Mouse (Mus musculus) adrenal gland, adult 18-20 months (tissue): ENCODE results near the gene Gas2. TPM values are rescaled to one million over a fixed set of nuclear protein-coding genes. Genes with fewer than 3 reads are reported as not detected.
A peak's percentile ranks its signal among the peaks of the same experiment; 100 is the strongest.

Experiments
- DNase-seq, 2 experiments: peaks; one replicate each; pipeline ENCODE4 v3.0.0; 2021 to 2022; ENCODE audit warnings: low spot score in 2 of 2
- long read RNA-seq, 2 experiments: library from polyadenylated mRNA; stranded (forward); transcript quantifications; one replicate each; pipeline ENCODE4 v2.0.0; 2021
- total RNA-seq, 2 experiments: library from RNA; stranded (reverse); gene quantifications; 1 replicate in 1 of 2; 2 replicates in 1 of 2; pipeline ENCODE4 v1.2.3; 2021

Gas2 gene
- 10 to 100 TPM; 32.3 to 49.9 TPM for total RNA-seq
- long read RNA-seq, experiment 1, transcript Gas2-203 (8 exons, 2,232 nt) = major isoform, 7 of 38 reads
- long read RNA-seq, experiment 1, partial matches to known transcripts = 1 of 38 reads
- long read RNA-seq, experiment 1, other reads (novel, unspliced or antisense) = 27 of 38 reads
- long read RNA-seq, experiment 2, transcript Gas2-201 (8 exons, 2,181 nt) = minor isoform, 5 of 68 reads
- long read RNA-seq, experiment 2, transcript Gas2-203 (8 exons, 2,232 nt) = major isoform, 17 of 68 reads
- long read RNA-seq, experiment 2, partial matches to known transcripts = 7 of 68 reads
- long read RNA-seq, experiment 2, other reads (novel, unspliced or antisense) = 39 of 68 reads

DNA sequence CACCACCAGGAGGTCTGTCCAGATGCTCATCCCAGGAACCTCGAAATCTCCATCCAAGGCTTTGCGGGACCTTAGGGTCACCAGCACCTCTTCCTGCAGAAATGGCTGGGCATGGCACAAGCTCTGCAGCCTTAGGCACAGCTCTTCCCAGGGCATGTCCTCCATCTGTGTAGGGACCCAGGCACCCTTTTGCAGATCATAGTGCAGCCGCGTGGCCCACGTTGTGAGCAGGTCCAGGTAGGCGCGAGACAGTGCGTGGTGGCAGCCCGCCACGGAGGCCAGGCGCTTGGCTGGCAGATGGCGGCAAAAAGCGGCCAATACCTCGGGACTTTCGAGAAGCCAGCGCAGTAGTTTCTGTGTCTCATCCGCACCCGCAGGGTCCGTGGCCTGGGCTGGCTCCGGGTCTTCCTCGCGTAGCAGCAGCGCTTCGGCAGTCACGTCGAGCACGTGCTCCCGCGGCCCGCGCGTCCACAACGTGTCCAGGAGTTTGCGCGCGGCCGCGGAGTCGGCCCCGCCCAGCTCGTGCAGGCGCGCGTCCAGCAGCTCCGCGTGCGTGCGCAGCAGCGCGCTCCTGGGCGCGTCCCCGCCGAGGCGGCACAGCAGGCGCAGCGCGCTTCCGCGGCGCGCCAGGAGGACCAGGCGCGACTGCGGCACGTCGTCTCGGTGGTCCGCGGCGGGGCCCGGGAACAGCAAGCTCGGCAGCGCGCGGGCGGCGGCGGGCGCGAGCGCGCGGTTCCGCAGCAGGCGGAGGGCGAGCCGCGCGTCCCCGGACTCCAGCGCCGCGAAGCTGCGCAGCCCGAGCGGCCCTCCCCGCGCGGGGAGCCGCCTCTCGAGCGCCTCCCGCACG lies at the start of gene Gas2:
Gas2 (plus strand) TSS at position 766 of the 847 bp plus-strand sequence.
- peak; percentile 90 to 91 for DNase-seq

DNA sequence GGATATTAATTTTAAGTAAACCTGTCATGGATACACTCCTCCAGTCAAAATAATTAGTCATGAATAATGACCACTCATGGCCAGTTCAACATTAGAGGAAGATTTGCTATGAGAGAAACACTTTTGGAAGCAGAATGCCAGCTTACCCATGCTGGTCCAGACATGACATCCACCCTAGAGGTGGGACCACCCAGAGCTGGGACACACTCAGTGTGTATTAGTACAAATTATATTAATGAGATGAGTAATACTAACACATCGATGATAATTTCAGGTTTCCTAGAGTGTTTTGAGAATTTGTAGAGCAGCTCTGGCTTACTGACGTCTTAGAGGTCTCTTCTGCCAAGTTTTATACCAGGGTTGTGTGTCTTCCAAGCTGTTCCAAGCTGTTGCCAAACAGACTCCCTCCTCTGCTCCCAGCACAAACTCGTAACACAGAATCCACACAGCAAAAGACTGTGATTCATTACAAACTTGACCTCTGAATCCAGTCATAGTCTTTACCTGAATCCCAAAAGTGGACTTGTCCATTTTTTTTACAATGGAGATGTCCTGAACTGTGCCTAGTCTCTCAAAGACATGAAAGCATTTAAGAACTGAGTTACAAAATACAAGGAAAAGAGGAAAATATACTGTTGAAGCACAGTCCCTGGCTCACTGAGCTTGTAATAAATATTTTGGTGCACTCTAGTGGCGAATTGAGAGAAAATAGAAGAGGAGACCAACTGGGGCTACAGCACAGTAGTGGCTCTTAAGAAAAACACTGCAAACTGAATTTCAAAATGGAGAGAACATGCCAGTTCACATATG lies 46.1 kb upstream of the Gas2 start:
- DNase-seq = no peak

DNA sequence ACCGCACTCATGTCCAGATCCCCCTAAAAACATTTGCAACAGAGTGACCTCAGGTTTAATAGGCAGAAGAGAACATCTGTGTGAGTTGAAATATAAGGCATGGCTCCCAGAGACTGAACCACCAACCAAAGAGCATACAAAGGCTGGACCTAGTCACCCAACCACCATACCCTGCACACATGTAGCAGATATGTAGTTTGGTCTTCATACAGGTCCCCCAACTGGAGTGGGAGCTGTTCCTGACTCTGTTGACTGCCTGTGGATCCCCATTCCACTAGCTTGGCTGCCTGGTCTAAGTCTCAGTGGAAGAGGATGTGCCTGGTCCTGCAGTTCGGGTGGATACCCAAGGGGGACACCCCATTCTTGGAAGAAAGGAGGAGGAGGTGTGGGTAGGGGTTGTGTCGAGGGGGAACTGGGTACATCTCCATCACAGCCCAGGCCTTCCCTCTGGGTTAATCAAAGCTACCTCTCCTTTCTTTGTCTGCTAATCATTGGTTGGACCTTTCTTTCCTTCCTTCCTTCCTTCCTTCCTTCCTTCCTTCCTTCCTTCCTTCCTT lies 45.5 kb upstream of the Gas2 start:
- DNase-seq = no peak

DNA sequence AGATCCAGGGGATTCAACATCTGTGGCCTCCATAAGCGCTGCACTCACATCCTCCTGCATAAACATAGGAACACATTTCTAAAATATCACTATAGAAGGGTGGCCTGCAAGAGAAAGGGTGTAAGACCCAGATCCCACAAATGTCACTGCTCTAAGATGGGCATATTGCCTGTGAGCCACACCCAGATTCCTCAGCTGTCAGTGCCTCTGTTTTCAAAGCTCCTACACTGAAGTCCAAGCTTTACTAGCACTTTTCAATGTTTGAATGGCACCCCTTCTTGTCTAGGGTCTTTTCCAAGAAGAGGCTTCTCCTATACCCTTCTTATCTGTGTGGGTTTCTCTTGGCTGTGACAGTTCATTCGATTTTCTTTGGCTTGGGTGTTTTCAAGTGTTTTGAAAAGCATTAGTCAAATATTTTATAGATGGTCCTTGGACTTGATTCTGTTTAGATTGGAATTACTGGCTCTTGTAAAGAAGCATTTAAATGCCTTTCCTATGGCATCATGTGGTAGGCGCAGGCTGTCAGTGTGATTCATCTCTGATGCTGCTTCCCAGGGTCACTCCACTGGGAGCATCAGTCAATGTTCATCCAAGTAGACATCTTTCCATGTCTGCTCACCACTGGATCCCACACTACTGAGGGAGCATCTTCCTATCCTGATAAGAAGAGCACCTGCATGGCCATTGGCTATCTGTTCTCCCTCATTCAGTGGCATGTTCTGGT lies 43.4 kb upstream of the Gas2 start:
- DNase-seq = no peak

DNA sequence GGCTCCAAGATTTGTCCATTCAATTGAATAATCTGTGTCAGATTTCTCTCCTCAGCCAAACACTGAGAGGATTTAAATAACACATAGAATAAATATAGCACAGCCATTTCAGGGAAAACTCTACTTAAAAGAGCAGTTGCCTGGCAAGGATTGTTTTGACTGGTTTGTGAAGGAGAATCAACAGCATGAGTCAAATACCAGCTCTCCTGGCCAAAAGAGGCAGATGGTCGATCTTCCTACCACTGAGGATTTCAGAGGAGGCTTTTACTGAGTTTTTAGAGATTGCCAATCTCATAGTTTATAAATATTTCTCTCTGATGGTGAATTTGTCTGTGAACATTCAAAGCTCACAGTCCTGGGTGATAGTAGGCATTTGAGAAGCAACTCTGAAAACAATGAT lies 41.9 kb upstream of the Gas2 start:
- DNase-seq = no peak

DNA sequence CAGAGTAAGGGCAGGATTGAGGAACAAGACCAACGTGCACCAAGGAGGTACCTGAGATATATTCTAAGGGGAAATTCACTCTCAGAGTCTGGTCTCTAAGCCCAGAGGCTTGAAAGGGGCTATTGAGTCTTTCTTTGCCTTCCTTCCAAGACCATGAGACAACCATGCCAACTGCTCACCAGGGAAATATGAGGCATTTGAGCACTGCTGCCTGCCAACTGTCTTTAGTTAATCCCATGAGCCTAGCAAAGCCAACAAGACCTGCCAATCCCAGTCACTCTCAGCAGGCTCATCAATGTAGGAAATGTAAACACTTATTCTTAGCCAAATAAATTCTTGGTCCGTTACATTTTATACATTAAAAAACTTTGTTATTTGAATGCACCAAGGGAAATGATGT lies 40.3 kb upstream of the Gas2 start:
- no peak for DNase-seq

DNA sequence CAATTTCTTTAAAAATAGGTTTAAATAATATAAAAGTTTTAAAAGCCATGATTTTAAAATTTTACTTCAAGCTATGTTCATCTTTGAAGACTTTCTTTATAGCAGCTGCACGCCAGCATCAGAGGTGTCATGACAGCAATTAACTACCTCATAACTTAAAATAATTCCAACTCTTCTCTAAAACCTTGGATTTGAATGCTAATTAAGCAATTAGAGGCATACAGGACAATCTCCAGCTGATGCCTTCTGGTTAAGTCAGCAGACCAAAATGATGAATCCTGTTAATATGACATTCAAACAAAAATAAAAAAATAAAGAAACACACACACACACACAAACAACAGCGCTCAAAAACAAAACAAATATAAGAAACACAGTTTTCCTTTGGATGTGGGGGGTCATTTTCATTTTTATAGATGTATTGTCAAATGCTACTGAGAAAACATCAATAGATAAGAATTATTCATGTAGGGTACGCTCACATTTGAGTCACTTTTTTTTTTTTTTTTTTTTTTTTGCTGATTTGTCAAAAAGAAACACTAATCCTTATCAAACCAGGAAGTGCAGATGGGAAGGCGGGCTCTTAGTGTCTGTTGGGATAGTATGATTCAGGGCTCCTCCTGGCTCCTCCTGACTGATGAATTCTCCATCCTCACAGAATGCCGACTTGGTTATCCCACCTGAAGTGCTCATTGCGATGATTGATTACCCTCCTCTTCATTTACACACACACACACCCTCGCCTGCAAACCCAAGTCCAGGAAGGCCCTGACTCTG lies 38.1 kb upstream of the Gas2 start:
- DNase-seq = no peak

DNA sequence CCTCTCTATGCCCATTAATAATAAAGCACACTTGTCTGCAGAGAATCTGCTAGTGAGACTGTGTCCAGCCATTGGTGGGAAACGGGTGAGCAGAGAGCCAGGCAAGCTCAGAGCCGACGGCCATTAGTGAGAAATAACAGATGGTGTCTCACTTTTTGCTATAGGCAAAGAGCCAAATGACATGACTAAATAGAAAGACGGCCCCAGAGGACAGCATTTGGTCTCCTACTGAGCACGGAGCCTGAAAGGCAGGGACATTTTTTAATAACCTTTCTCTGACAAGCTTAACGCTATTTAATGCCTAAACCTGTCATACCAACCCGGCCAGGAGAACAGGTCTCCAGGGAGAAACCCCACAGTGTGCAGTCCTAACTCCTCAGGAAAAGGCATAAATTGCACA lies 29.9 kb upstream of the Gas2 start:
- no peak for DNase-seq

DNA sequence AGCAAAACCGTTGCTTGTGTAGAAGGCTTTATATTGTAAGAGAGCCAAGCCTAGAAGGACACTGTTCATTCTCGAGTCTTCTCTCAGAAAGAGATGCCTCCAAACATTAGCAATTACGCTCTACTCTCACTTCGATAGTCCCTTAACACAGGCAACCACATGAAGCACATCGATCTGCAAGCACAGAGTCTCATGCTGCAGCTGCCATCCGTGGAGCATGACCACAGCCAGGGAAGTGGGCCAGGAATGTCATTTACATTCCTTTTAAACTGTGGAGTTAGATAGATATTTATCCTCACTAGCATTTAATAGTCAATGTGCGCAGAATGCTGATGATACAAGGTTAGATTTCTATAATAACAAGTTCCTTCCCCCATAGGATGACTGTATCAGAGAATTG lies 21.3 kb upstream of the Gas2 start:
- DNase-seq = no peak

DNA sequence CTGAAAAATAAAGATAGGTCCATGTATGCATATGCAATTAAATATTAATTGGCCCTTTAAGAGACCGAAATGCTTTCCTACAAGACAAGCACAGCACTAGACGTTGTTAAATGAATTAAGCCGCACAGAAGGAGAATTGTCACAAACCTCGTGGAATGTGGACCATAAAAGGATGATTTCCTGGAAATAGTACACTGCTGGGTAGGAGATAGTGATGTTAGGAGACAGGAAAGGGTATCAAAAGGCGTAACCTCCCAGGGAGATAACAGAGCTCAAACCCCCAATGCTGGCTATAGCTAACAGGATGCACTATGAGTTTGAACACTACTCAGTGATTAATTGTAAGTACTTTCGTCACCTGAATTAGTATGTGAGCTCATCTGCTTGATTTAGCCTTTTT lies 10.9 kb upstream of the Gas2 start:
- no peak for DNase-seq

DNA sequence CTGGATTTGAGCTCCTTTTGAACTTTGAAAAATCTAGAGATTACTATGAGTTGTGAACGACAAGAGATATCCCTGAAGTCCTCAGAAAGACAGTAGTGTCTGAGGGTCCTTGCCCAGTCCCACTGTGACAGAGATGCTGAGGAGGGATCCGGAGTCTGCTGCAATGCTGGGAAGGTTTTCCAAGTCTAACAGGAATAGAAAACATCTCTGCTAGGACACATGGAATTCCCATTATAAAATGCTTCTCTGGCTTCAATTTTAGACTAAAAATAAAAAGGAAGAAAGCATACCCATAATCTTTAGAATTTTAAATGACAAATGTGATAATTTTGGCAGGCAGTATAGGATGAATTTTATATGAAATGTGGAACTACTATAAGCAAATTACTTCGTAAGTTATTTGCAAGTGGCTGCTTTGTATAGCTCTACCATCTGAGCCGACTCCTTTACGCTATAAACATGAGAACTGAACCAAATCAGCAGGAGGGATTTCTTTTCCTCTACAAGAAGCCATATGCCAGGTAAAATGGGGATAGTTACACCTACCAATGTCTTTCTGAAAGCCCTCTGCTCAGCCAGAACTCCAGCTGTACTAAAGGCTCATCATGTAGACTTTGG lies 9.8 kb upstream of the Gas2 start:
- no peak for DNase-seq

DNA sequence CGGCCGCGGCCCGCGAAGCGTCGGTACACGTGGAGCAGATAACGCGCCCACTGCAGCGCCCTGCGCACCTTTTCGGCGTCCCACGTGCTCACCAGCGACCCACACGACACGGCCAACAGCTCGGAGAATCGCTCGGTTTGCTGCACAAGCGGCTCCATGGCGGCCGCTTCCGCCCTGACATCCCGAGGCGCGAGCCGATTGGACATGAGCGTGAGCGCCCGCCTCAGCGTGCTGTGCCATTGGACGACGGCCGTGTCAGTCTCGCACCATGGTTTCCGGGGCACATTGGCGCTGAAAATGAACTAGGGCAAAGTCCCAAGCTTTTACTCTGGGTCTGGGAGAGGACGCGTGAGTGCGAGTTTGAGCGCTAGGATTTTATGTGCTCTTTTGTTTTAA lies 280 bp downstream of the Gas2 start, which contains the start of gene Fancf:
Fancf (minus strand) TSS at position 171 of the 396 bp plus-strand sequence.
- DNase-seq = peak; percentile 97 to 98

DNA sequence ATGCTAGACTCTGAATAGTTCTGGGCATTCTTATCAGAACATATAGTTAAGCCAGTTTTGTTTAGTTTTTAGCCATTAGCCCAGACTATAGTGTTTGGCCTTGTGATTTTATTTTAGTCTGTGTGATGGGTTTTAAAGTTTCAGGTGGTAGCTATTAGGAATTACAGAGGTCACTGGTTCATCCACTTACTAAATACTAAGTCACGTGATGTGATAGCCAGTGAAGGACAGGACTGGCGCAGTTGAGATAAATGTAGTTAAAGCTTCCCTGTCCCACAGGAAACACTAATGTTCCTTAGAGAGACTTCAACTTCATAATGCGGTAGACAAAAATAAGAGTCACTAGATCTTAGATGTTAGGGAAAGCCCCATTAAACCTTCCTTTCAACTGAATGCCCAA lies 1.0 kb downstream of the Gas2 start:
- no peak for DNase-seq

DNA sequence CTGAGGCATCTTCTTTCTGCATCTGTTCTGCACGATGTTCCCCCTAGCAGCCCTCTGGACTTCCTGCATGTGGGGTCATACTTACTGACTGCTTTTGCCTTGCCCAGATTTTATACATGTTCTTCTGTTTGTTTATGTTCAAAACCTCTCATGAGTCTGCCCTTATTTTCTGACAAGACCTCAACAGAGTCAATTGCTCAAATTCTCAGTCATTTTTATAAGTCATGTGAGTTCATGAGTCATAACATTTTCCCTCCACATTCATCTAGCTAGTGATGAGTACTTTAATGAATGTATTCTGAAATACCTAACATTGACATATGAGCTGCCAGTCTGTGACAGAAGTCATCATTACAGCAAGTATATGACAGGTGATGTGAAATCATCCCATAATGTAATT lies 3.5 kb downstream of the Gas2 start:
- DNase-seq = no peak

DNA sequence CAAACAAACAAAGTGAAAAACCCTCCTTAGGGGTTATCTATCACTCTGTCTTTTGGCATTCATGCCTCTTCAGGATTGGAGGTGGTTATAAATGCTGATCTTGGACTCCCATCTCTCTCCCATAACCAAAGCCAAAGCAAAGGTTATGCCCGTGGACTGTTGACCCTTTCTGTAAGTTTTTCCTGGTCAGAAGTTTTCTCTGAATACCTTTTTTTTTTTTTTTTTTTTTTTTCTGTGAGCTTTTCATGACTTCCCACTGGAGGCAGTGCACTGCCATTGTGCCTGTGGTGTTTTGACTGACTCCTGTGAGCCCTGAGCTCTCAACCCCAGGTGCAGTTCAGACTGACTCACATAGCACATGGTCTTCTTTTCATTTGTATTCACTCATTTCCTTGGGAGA lies 6.2 kb downstream of the Gas2 start:
- DNase-seq = no peak

DNA sequence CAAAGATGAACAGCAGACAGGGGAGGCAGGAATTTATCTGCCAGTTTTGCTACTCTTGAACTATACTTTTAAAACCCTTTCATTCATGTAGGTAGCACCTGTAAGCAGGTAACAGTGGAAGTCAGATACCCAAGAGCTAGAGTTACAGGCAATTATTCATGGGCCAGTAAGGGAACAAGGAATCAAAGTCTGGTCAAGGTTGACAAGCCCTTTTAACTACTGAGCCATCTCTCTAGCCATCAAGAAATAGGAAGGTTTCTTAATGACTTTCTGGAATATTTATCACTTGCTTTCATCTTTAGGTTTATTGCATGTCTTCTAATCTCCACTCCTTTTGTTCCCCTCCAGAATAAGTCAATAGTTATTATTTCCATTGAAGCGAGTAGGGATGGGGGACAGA lies 10.2 kb downstream of the Gas2 start:
- no peak for DNase-seq

DNA sequence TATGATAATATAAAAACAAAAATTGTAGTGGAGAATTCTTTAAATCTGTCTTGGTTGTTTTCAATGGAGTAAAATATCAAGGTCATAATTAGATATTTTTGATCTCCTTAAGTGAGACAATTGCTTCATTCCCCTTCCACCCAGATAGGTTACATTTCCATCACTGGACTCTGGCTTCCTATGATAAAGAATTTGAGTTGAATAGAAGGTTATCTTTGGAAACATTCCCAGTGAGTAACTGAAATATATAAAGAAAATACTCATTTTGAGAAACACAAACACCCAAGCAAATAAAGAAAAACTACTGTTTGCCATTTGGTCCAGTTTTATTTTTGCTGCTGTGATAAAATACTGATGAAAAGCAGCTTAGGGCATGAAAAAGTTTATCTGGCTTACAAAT lies 10.8 kb downstream of the Gas2 start:
- no peak for DNase-seq

DNA sequence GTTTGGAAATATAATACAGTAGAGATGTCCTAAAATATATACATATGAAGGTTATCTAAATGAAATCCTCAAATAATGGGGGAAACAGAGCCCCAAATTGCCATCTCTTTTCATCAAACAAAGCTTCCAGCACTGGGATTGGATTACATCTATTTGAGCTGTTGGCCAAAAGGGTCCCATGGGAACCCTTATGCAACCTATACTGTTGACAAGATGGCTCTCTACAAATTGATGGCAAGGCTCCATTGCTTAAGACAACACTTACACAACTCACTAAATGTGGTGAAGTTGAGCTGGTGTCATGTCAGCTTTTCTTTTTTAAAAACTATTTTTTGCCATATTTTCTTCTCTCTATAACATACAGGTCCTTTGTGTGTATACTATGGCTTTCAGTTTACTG lies 14.5 kb downstream of the Gas2 start:
- DNase-seq = no peak

DNA sequence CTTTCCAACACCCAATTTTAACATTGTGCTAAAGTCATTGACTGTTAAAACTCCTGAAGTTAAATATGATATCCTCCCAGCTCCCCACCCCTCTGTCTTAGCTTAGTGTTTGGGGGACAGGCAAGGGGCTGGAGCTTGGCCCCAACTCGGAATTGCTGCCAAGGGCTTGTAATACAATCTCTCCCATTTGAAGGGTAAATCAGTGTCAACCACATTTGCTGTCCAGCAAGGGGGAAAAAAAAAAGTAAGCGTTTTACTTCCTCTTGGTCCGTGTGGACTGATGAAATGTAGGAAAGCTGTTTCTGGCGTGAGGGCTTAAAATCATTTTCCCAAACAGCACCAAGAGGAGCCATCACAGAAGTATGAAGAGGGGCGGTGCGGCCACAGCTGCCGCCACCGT lies 16.9 kb downstream of the Gas2 start:
- DNase-seq = no peak
